Mouse (Mus musculus) mesoderm, embryonic 11.5 days (tissue): ENCODE measurements around the gene Slc12a5.

ENCODE experiments used
- DNase-seq: peaks from one replicate; pipeline ENCODE4 v3.0.0-alpha.2; 2012; ENCODE audit warnings: low read depth, low spot score

Gene Slc12a5

GRCm38 (mm10) chr2:164975611-164976010 is 15.0 kb downstream of the Slc12a5 start:
- DNase-seq = no peak

DNA sequence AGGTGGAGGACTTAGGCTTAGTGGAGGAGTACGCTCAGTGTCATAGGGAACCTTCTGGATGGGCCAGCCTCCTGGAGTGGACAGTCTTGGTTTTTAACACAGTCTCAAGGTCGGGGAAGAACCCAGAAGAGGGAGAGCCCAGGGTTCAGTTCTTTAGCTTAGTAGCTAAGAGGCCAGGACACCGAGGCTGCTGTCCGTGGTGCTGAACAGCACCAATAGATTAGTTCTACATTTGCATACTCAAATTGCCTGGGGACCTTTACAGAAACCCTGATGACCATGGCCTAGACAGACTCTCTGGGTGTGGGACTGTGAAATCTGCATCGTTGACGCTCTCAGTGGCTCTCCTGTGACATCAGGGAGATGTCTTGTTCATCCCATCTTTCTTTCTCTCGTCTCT is 19.1 kb downstream of the Slc12a5 start:
- peak; percentile 85 for DNase-seq

DNA sequence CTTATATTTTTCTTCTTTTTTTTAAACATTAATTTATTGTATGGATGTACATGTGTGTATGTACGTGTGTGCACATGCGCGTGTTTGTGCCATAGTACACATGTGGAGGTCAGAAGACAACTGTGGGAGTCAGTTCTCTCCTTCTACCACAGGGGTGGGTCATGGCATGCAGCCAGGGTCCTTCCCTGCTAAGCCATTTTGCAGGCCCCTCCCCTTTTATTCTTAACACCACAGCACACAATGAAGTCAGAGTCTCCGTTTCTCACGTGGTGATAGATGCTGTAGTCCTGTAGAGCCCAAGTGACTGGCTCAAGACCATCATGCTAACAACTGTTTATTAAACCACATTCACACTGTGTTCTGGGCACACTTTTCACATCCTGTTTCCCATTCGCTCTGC is 25.4 kb downstream of the Slc12a5 start:
- no peak for DNase-seq

GRCm38 (mm10) chr2:164986371-164987027 is 25.9 kb downstream of the Slc12a5 start:
- DNase-seq = no peak

DNA sequence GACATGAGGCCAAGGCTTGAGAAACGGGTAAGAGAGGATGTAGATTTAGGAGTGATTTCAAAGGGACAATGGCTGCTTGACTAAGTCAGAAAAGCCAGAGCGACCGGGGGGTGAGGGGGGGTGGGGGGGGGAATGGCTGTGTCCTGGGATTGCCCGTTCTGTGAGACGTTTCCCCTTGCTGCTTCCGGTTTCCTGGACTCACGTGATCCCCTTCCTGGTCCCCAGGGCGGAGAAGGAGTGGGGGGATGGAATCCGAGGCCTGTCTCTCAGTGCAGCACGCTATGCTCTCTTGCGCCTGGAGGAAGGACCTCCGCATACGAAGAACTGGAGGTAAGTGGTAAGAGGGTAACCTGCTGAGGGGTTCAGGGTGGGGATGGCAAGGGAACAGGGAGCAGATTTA is 28.2 kb downstream of the Slc12a5 start:
- DNase-seq = no peak

- no peak for DNase-seq
Measured at GRCm38 (mm10) chr2:164991111-164991510, 30.5 kb downstream of the Slc12a5 start.

GRCm38 (mm10) chr2:164991808-164992207 is 31.2 kb downstream of the Slc12a5 start:
- DNase-seq = no peak

GRCm38 (mm10) chr2:164994156-164994555 is 33.6 kb downstream of the Slc12a5 start:
- no peak for DNase-seq

DNA sequence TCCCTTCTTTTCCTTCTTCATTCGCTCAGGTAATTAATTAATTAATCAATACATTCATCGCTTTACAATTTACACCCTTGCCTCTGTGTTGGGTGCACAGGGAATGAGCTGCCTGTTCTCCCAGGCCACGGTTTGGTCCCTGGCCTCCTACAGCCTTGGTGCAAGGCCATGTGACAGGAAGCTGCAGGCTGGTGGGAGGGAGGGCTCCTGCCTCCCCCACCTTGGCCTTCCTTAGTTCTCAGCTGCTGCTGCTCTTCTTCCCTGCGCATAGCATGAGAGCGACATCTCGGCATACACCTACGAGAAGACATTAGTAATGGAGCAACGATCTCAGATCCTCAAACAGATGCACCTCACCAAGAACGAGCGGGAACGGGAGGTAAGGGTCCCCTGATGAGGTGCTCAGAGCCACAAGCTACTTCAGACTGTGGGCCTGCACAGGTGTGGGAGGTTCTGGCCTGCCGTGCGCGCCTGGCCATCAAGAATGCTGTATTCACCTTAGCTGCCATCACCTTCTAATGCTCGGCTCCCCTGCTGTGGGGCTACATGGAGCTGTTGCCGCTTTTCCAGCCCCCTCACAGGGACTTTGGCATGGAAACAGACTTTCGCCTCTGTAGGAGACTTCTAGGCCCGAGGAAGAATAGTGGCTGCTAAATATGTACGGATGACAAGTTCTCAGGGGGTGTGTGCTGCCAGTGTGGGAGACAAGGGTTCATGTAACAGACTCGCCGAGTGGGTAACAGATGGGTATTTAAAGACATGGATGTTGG is 34.2 kb downstream of the Slc12a5 start:
- DNase-seq = no peak

DNA sequence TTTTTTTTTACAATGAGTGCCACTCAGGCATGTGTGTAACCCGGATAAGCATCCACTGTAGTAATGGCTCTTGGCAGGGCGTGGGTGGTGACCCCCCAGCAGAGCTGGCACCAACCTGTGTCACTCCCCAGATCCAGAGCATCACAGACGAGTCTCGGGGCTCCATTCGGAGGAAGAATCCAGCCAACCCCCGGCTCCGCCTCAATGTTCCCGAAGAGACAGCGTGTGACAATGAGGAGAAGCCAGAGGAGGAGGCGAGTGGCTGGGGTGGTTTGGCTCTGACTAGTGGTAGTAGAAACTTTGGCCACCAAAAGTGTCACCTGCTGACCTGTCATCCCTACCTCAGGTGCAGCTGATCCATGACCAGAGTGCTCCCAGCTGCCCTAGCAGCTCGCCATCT is 35.4 kb downstream of the Slc12a5 start:
- DNase-seq = no peak

GRCm38 (mm10) chr2:164996848-164997720 is 36.5 kb downstream of the Slc12a5 start:
- no peak for DNase-seq

DNA sequence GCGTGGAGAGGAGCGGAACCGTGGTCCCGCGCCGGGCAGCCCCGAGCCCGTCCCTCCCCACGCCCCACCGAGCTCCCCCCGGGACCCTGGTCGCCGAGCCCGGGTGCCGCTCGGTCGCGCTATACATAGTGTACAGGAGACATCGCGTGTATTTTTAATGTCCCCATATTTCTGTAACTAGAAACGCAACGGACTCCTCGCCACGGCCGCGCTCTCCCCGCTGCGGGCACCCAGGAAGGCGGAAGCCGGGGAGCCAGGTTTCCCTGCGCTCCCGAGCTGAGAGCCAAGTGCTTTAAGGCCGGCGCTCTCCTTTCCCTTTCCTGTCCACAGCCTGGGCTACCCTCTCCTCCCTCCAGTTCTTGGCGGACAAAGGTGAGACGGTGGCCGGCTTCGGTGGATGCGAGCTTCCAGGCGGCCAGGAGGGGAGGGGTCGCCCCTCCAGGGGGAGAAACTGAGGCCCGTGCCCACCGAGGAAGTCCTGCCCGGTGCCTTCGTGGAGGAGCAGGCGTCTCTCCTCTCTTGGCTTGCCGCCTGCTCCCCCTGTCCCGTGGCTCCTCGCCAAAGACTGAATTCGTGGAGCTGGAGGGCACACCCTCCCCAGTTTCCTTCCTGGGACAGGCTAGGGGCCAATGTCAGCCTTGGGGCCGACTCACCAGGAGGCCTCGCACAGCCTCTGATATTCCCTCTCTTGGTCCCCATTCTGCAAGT is 37.3 kb downstream of the Slc12a5 start:
- DNase-seq = no peak

- DNase-seq = no peak
Measured at GRCm38 (mm10) chr2:165001958-165002357, 41.4 kb downstream of the Slc12a5 start.

DNA sequence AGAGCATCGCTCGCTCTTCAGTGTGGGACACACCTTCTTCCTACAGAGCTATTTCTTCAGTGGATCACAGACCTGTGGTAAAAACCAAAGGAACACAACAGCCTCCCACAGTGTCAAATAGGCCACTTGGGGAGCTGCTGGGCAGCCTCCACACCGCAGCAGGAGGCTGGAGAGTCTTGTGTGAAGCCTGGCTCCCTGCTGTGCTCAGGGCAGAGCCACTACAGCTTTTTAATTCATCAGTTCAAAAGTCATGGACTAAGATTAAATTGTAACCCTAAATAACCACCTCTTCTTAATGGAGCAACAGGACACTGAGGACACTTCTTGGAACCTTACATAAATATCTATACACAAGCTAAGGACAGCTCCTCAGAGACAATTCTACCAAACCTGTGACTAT is 42.5 kb downstream of the Slc12a5 start:
- no peak for DNase-seq

GRCm38 (mm10) chr2:165004237-165004636 is 43.6 kb downstream of the Slc12a5 start:
- DNase-seq = no peak

DNA sequence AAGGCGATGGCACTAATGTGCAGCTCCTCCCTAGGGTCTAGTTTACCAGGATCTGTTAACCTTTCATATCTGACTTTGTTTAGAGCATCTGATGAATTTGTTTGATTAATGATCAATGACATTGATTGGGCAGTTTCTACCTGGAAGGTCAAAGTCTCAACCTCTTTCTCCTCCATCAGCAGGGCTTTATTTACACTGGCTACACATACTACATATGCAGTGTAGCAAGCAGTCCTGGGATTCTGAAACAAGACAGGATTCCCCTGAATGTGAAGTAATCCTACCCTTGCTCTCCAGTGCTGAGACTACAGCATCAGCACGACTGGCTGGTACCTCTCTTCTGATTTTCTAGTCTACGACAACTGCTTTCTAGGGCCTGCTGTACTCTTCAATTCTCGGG is 46.2 kb downstream of the Slc12a5 start:
- no peak for DNase-seq

- no peak for DNase-seq
Measured at GRCm38 (mm10) chr2:165007986-165008385, 47.4 kb downstream of the Slc12a5 start.

GRCm38 (mm10) chr2:165009161-165009560 is 48.6 kb downstream of the Slc12a5 start:
- DNase-seq = no peak

- no peak for DNase-seq
Measured at GRCm38 (mm10) chr2:165009581-165009980, 49.0 kb downstream of the Slc12a5 start.

DNA sequence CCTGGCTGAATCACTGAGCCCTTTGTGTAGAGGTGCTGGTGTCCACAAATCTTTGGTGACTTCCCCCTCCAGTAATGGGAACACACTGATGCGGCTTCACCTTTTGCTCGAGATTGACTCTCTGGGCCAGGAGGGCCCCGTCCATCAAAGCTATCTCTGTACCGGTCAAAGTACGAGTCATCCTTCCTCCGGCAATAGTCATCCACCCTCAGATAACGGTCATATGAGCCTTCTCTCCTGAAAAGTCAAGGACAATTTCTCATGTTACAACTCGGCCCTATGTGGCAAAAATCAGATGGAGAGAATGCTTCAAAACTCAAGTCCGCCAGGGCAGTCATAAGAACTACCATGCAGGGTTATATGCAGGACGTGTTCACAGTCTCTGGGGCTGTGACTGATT is 49.7 kb downstream of the Slc12a5 start:
- DNase-seq = no peak

DNA sequence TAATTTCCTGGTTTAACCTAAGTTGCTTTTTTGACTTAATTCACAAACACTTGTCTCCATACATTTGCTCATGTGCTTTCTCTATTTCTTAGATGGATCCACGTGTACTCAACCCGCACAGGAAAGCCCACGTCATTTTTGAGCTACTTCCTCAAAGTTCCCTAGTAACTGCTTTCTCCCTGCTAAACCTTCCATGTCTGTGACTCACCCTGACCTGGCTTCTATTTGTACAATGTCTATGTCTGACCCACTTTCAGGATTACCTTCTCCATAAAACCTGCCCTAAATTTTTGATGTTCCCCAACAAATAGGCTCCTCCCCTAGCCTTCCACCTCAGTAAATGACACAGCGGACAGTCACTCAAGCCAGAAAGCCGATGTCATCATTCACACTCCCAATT is 54.3 kb downstream of the Slc12a5 start:
- DNase-seq = no peak

GRCm38 (mm10) chr2:165020490-165020889 is 59.9 kb downstream of the Slc12a5 start:
- DNase-seq = no peak
